Mouse (Mus musculus) heart, postnatal 4 days (tissue): Measurements from ENCODE around the gene Gm13103. TPM values are rescaled to one million over a fixed set of nuclear protein-coding genes. Genes with fewer than 3 reads are reported as not detected.
"Not testable (repeated sequence)": the region's sequence is repeated elsewhere in the genome, so short reads cannot be mapped to it uniquely, and the experiment has no call there.

ENCODE experiments used
- DNase-seq: peaks from one replicate; pipeline ENCODE4 v3.0.0; 2021
- total RNA-seq, 2 experiments: library from RNA; stranded (reverse); gene quantifications; 2 replicates each; pipeline ENCODE4 v1.2.3; 2021

Gm13103 gene
- not detected for total RNA-seq

DNA sequence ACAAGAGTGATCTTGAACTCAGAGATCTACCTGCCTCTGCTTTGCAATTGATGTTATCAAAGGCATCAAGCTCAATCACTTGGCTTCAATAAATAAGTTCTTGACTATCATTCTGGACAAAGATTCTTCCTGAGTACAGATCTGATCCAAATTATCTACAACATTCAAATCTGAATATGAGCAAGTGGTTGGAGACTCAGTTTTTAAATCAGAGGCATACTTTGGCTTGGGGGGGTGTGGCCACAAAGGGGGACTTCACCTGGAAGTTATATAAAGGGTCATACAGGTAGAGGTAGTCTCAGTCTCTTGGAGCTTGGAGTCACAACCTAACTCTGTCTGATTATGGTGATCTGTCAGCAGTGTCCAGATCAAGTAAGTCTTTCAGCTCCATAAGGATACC is at the start of gene Gm13103:
Gene Gm13103, plus strand, starts transcription at position 301 of the 400 bp plus-strand sequence.
- not testable (repeated sequence) for DNase-seq

DNA sequence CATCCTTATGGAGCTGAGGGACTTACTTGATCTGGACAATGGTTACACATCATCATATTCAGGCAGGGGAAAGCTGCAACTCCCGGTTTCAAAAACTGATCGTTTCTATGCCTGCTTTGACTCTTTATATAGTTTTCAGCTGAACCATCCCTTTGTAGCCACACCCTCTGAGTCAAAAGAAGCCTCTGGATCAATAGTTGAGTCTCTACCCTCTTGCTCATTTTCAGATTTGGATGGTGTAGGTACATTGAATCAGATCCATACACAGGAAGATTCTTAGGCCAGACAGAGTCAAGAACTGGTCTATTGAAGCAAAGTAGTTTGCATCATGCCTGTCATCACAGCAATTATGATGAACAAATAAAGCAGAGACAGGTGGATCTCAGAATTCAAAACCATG is 30.3 kb upstream of the Gm13103 start, which contains the start of gene Gm13084:
Gene Gm13084, minus strand, starts transcription at position 101 of the 400 bp plus-strand sequence.
- DNase-seq, result no peak

DNA sequence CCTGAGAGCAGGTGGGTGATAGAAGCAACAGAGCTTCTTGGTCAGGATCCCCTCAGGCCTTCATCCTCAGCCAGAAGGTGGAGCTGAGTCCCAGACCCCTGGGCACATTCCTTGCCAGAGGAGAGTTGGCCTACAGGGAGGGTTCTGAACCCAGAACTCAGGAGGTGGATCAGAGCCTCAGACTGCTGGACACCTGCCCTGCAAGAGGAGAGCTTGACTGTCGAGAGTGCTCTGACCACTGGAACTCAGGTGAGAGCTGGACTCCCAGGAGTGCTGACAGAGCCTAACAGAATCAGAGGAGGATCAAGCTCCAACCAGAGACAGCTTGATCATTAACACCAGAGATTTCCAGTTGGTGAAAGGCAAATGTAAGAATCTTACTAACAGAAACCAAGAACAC is 36.1 kb downstream of the Gm13103 start:
- DNase-seq, result not testable (repeated sequence)

DNA sequence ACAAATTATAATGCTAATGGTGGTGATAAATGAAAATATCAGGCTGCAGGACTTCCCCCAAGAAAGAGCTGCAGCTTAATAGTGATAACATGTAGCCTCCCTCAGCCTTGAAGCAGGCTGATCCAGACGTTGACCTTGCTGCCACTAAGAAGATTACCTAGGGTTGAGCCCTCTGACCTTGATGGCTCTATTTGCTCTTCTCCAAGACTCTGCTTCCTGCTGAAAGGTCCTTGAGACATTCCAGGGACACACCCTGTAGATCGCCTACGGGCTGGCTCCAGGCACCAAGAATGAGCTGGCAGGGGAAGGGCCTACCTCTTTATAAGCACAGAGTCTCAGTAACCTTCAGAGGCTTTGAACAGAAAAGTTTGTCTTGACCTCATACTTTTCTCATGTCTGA is 48.1 kb downstream of the Gm13103 start:
- DNase-seq, result not testable (repeated sequence)

DNA sequence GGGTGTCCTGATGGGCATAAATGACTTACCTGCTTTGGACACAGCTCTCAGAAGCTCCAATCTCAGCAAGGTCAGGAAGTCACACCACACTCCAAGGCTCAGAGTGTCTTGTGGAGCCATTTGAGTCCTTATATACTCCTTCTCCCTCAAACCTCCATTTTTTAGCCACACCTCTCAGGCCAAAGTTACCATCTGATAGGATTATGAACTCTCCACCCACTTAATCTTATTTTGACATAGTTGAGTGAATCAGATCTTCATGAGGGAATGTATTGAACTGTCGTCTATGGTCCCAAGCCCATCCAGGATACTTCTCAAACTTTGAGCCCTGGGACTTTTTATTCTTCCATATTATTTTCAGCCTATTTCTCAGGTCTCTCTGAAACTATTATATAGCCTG is 54.0 kb downstream of the Gm13103 start, which contains the start of gene Pramef6:
Gene Pramef6, minus strand, starts transcription at position 101 of the 400 bp plus-strand sequence.
- DNase-seq, result not testable (repeated sequence)

Other genes starting within 250 kb of the Gm13103 start
- gene Gm13083, start 231.5 kb upstream of the Gm13103 start, total RNA-seq, result not detected
- not detected for gene Gm13088, start 189.3 kb upstream of the Gm13103 start, total RNA-seq
- gene Gm13089, start 143.8 kb upstream of the Gm13103 start, total RNA-seq, result not detected
- not detected for gene Gm13078, start 127.0 kb upstream of the Gm13103 start, total RNA-seq
- gene Gm13023, start 57.1 kb upstream of the Gm13103 start, total RNA-seq, result not detected
- gene Gm13084, start 30.4 kb upstream of the Gm13103 start, total RNA-seq, result not detected
- not detected for gene Pramef6, start 53.9 kb downstream of the Gm13103 start, total RNA-seq
- gene Pramef25, start 104.5 kb downstream of the Gm13103 start, total RNA-seq, result not detected
- not detected for gene Gm13101, start 120.5 kb downstream of the Gm13103 start, total RNA-seq
- gene Pramef17, start 147.9 kb downstream of the Gm13103 start, total RNA-seq, result not detected
- not detected for gene Pramel4, start 212.6 kb downstream of the Gm13103 start, total RNA-seq